Mouse (Mus musculus) lung, adult 2 months (tissue): Measurements from ENCODE around the gene Ptgis.

ENCODE experiments used
- CTCF ChIP-seq: fragments of 200-500 bp; IDR thresholded peaks from 2 replicates; pipeline ENCODE4 v1.5.1; 2011; ENCODE audit warnings: mild to moderate bottlenecking, low read length, control low read depth; ENCODE audit not compliant: insufficient read depth
- POLR2A ChIP-seq: fragments of 200-500 bp; IDR thresholded peaks from 2 replicates; pipeline ENCODE4 v1.6.1; 2011; ENCODE audit warnings: low read depth, mild to moderate bottlenecking, control low read depth, low read length, borderline replicate concordance; ENCODE audit errors: extremely low read depth

DNA sequence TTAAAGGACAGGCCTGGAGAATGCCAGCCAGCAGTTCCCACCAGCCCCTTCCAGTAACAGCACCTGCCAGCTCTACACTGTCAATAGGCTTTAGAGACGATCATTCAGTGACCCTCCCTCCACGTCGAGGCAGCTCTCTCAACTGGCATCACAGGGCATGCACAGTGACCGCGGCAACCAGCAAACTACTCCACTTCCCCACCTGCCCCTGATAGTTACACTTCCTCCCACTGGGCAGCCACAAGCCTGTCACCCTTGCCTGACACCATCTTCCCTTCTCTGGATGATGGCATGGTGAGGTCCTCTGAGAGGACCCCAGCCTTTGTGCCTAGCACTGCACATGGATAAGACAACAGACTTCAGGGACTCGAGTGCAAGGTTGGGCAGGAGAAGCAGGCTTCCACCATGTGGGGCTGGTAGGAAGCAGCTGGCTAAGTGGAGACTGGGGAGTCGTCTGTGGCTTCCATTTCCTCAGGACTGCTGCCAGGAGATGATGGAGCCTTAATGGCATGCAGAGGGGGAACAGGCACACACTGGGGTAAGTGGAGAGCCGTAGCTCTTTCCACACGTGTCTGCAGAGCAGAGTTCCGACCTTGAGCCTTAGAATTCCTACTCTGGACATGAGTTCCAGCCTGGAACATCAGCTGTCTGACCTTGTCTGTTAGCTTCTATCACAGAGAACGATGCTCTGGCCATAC is 72.7 kb downstream of the Ptgis start:
- TF ChIP-seq POLR2A (no peak), CTCF (no peak)
